8 mouse cellular contexts compared by ENCODE assay signal in genomic region chr5:103629111-103629764, GRCm38 (mm10). TPM values are rescaled to one million over a fixed set of nuclear protein-coding genes. Genes with fewer than 3 reads are reported as not detected.
DNase-seq lines count a peak whose midpoint lies in the region.

Gene Slc10a6, minus strand, starts transcription at chr5:103629403.

- intact Hi-C loops in heart, postnatal 25 days (cut with DNase I) = no loop called here

- no peak within 1 kb of the TSS for H3K4me3 ChIP-seq in macrophage (ENCODE audit: inconsistent target)

- peak within 1 kb of the TSS; percentile 54 for H3K27ac ChIP-seq in macrophage

- 63% methylated on average over 17 of the region's 17 CpGs for WGBS in macrophage (ENCODE audit: missing documents)

- H3K36me3 ChIP-seq in macrophage (ENCODE audit: inconsistent target) = no peaks in the 10 kb centered on the region

- peak; percentile 6 to 20 for DNase-seq in thymus, adult 18-20 months
- DNase-seq in thymus, postnatal 0 days (ENCODE audit: low spot score) = no peak
- peak; percentile 46 to 66 for DNase-seq in frontal cortex, adult 2 months (ENCODE audit: extremely low spot score in 1 of 2, low spot score in 1 of 2)
- peak; percentile 91 for DNase-seq in heart, postnatal 25 days (ENCODE audit: low spot score)
- peak; percentile 70 to 87 for DNase-seq in layer of hippocampus, postnatal 14 days (ENCODE audit: low spot score in 2 of 2)
- peak; percentile 51 for DNase-seq in urinary bladder, postnatal 25 days (ENCODE audit: low spot score)
- DNase-seq in spleen, postnatal 4 days (ENCODE audit: low spot score in 2 of 2) = no peak

- H3K79me2 ChIP-seq in macrophage (ENCODE audit: inconsistent target) = no peaks in the 10 kb centered on the region

RNA-seq across cellular contexts. Expression of gene Slc10a6, which starts in this region (rescaled TPM):
- 0.21 and 0.30 TPM in 2 replicates for polyA plus RNA-seq in thymus, postnatal 0 days (2015; fragmentation: Nextera tagmentation; extraction: Ambion mirVana)
- 0.08 TPM in 1 of 2 replicates, not detected in the other for polyA plus RNA-seq in frontal cortex, adult 2 months (2012; rRNA removed)
- 1 to 10 TPM; 4.8 to 4.9 TPM for total RNA-seq in heart, postnatal 25 days (2021)
- total RNA-seq in layer of hippocampus, postnatal 14 days (2021) = under 1 TPM in 1 of 2 experiments, not detected in 1; 0.24 TPM
- total RNA-seq in macrophage (2018; cell fraction: chromatin; rRNA removed) = under 1 TPM in 2 of 26 experiments, not detected in 24; 0.49 to 0.50 TPM
- under 1 TPM in 14 of 26 experiments, not detected in 12; 0.03 to 0.27 (median 0.12) TPM for total RNA-seq in macrophage (2018; cell fraction: cytosol; rRNA removed)
- under 1 TPM in 3 of 26 experiments, not detected in 23; 0.28 to 0.45 (median 0.33) TPM for total RNA-seq in macrophage (2018; cell fraction: nucleus; rRNA removed)
- 0.10 to 0.13 TPM in 2 of 3 replicates, not detected in the other for polyA plus RNA-seq in macrophage (2018)

Comparison
In these comparisons a context has a peak if more than half of its experiments do, and no peak if none do; other contexts are left out.
1. RNA of gene Slc10a6 (total RNA-seq): 4.8 to 4.9 TPM in heart, postnatal 25 days; 0.24 TPM in layer of hippocampus, postnatal 14 days; every median in the first group is over 4 times any median in the second.
2. DNase-seq: peak in thymus, adult 18-20 months (2 of 2), heart, postnatal 25 days (single experiment) and urinary bladder, postnatal 25 days (single experiment); none in thymus, postnatal 0 days (single experiment) and spleen, postnatal 4 days (0 of 2).
3. Peak in DNase-seq in frontal cortex, adult 2 months; RNA of the gene not detected or under 1 TPM.
4. Peak in DNase-seq in layer of hippocampus, postnatal 14 days; RNA of the gene not detected or under 1 TPM.